Mouse (Mus musculus): ENCODE results near the gene Rhox4a.
"Not testable (repeated sequence)": the region's sequence is repeated elsewhere in the genome, so short reads cannot be mapped to it uniquely, and the experiment has no call there.

The Rhox4a gene

GRCm38 (mm10) chrX:37265038-37265437 lies at the start of gene Rhox4a:
Gene Rhox4a, plus strand, starts transcription at chrX:37265338.
- CTCF ChIA-PET, POLR2A ChIA-PET: not testable (repeated sequence)

- CTCF ChIA-PET, result not testable (repeated sequence)
Observed at GRCm38 (mm10) chrX:37222158-37222557, 43.0 kb upstream of the Rhox4a start, which contains the start of gene Rhox1. Gene Rhox1, minus strand, starts transcription at chrX:37222258.

GRCm38 (mm10) chrX:37244676-37245075 lies 20.5 kb upstream of the Rhox4a start, which contains the start of gene Rhox2a:
Gene Rhox2a, plus strand, starts transcription at chrX:37244976.
- CTCF ChIA-PET, POLR2A ChIA-PET: not testable (repeated sequence)

More at GRCm38 (mm10) chrX:37222158-37222557, 43.0 kb upstream of the Rhox4a start, which contains the start of gene Rhox1:
- POLR2A ChIA-PET, result not testable (repeated sequence)

- CTCF ChIA-PET, POLR2A ChIA-PET: not testable (repeated sequence)
Observed at GRCm38 (mm10) chrX:37249619-37250018, 15.5 kb upstream of the Rhox4a start, which contains the start of gene Rhox3a. Gene Rhox3a, plus strand, starts transcription at chrX:37249919.
